Mouse (Mus musculus) lung, postnatal 0 days (tissue): ENCODE results near the gene Csf3r.

Experiments
- CTCF ChIP-seq: IDR thresholded peaks from 2 replicates; pipeline ENCODE4 v1.5.1; 2016; ENCODE audit warnings: antibody characterized with exemption, mild to moderate bottlenecking
- EP300 ChIP-seq: IDR thresholded peaks from 2 replicates; pipeline ENCODE4 v1.6.1; 2016; ENCODE audit warnings: antibody characterized with exemption, mild to moderate bottlenecking, control low read depth

GRCm38 (mm10) chr4:126091873-126092272, 67.5 kb downstream of the Csf3r start:
- no peak for TF ChIP-seq CTCF
- no peak for TF ChIP-seq EP300
